Mouse (Mus musculus) mouse trophoblast stem cell (cell line): ENCODE results near the gene Cd72.
"Not testable (repeated sequence)": the region's sequence is repeated elsewhere in the genome, so short reads cannot be mapped to it uniquely, and the experiment has no call there.

Experiments used
- in situ Hi-C, 2 experiments: fragments of 300-500 bp; cut with MseI, MboI; formaldehyde crosslinking; loops; 2 replicates in 1 of 2; 3 replicates in 1 of 2; pipeline ENCODE4 v1.15.1; 2025

Cd72 gene

GRCm38 (mm10) chr4:43454041-43454836 is at the start of gene Cd72:
Gene Cd72 (minus strand): TSS chr4:43454628.
- in situ Hi-C loops, result no loop called here

- in situ Hi-C loops, result no loop called here
These were observed 49.1 kb upstream of the Cd72 start for GRCm38 (mm10) chr4:43503506-43503905.

GRCm38 (mm10) chr4:43503041-43503440 is 48.6 kb upstream of the Cd72 start:
- in situ Hi-C loops, result no loop called here

GRCm38 (mm10) chr4:43499407-43500333 is 45.2 kb upstream of the Cd72 start, which contains the start of gene Arhgef39:
Gene Arhgef39 (minus strand): TSS chr4:43499695.
- in situ Hi-C loops, result no loop called here

- in situ Hi-C loops, result no loop called here
These were observed 44.6 kb upstream of the Cd72 start for GRCm38 (mm10) chr4:43498983-43499382.

GRCm38 (mm10) chr4:43497946-43498345 is 43.5 kb upstream of the Cd72 start:
- in situ Hi-C loops, result no loop called here

GRCm38 (mm10) chr4:43497405-43497804 is 43.0 kb upstream of the Cd72 start:
- in situ Hi-C loops, result no loop called here

- in situ Hi-C loops, result no loop called here
These were observed 42.2 kb upstream of the Cd72 start for GRCm38 (mm10) chr4:43496587-43496986.

GRCm38 (mm10) chr4:43493846-43494240 is 39.4 kb upstream of the Cd72 start:
- in situ Hi-C loops, result no loop called here

- in situ Hi-C loops, result no loop called here
These were observed 38.9 kb upstream of the Cd72 start for GRCm38 (mm10) chr4:43493186-43493845.

- in situ Hi-C loops, result no loop called here
These were observed 38.4 kb upstream of the Cd72 start, which contains the start of gene Ccdc107 for GRCm38 (mm10) chr4:43492821-43493185. Gene Ccdc107 (plus strand): TSS chr4:43492900.

GRCm38 (mm10) chr4:43492101-43492820 is 37.8 kb upstream of the Cd72 start:
- in situ Hi-C loops, result no loop called here

GRCm38 (mm10) chr4:43490801-43491200 is 36.4 kb upstream of the Cd72 start:
- in situ Hi-C loops, result no loop called here

- in situ Hi-C loops, result no loop called here
These were observed 35.2 kb upstream of the Cd72 start for GRCm38 (mm10) chr4:43489611-43490010.

- in situ Hi-C loops, result not testable (repeated sequence)
These were observed 31.2 kb upstream of the Cd72 start for GRCm38 (mm10) chr4:43485666-43486065.

GRCm38 (mm10) chr4:43483535-43484091 is 29.2 kb upstream of the Cd72 start, which contains the start of gene Sit1:
Gene Sit1 (minus strand): TSS chr4:43483734.
- in situ Hi-C loops, result no loop called here

GRCm38 (mm10) chr4:43482591-43482990 is 28.2 kb upstream of the Cd72 start:
- in situ Hi-C loops, result no loop called here

- in situ Hi-C loops, result no loop called here
These were observed 27.5 kb upstream of the Cd72 start for GRCm38 (mm10) chr4:43481894-43482456.

GRCm38 (mm10) chr4:43480985-43481384 is 26.6 kb upstream of the Cd72 start:
- in situ Hi-C loops, result no loop called here
